Mouse (Mus musculus) cerebellum, adult 2 months (tissue): ENCODE results near the gene Csk. TPM values are rescaled to one million over a fixed set of nuclear protein-coding genes. Genes with fewer than 3 reads are reported as not detected.
A peak's percentile ranks its signal among the peaks of the same experiment; 100 is the strongest.

ENCODE experiments used
- DNase-seq, 2 experiments: peaks; one replicate each; pipeline ENCODE4 v3.0.0; 2021
- H3K27ac ChIP-seq: fragments of 200-500 bp; 2 replicates; pipeline ENCODE4 v1.5.1; 2012; ENCODE audit warnings: low read length, control low read depth, inconsistent platforms; ENCODE audit not compliant: insufficient read depth
- H3K27me3 ChIP-seq: fragments of 200-500 bp; 2 replicates; pipeline ENCODE4 v1.6.1; 2012; ENCODE audit warnings: inconsistent platforms, mild to moderate bottlenecking, low read length, moderate library complexity; ENCODE audit not compliant: control insufficient read depth, insufficient read depth
- H3K4me1 ChIP-seq: fragments of 200-500 bp; 2 replicates; pipeline ENCODE4 v1.6.1; 2011; ENCODE audit warnings: low read length; ENCODE audit not compliant: control insufficient read depth, insufficient read depth
- H3K4me3 ChIP-seq: fragments of 200-500 bp; replicated peaks from 2 replicates; pipeline ENCODE3; 2011; ENCODE audit warnings: mild to moderate bottlenecking, low read depth, low read length, control low read depth; ENCODE audit not compliant: insufficient read depth
- CTCF ChIP-seq: fragments of 200-500 bp; IDR thresholded peaks from 2 replicates; pipeline ENCODE4 v1.5.1; 2011; ENCODE audit warnings: low read depth, mild to moderate bottlenecking, control low read depth, low read length, moderate library complexity, borderline replicate concordance; ENCODE audit not compliant: insufficient read depth
- POLR2A ChIP-seq: fragments of 200-500 bp; IDR thresholded peaks from 2 replicates; pipeline ENCODE4 v1.6.1; 2011; ENCODE audit warnings: low read length, control low read depth, borderline replicate concordance; ENCODE audit not compliant: insufficient read depth
- WGBS: fragments of 180-500 bp; shearing (Covaris S2); methylation state at CpG from one replicate; pipeline ENCODE4 v1.1.7; 2018; 5-methylcytosine and 5-hydroxymethylcytosine counted together
- polyA plus RNA-seq: library from polyadenylated mRNA; depleted of rRNA; stranded (reverse); fragments of >200 nt; gene quantifications from 2 replicates; pipeline ENCODE4 v1.2.3, GENCODE M21; 2012

Csk gene
- polyA plus RNA-seq, 1 experiment = 57.2 TPM

DNA sequence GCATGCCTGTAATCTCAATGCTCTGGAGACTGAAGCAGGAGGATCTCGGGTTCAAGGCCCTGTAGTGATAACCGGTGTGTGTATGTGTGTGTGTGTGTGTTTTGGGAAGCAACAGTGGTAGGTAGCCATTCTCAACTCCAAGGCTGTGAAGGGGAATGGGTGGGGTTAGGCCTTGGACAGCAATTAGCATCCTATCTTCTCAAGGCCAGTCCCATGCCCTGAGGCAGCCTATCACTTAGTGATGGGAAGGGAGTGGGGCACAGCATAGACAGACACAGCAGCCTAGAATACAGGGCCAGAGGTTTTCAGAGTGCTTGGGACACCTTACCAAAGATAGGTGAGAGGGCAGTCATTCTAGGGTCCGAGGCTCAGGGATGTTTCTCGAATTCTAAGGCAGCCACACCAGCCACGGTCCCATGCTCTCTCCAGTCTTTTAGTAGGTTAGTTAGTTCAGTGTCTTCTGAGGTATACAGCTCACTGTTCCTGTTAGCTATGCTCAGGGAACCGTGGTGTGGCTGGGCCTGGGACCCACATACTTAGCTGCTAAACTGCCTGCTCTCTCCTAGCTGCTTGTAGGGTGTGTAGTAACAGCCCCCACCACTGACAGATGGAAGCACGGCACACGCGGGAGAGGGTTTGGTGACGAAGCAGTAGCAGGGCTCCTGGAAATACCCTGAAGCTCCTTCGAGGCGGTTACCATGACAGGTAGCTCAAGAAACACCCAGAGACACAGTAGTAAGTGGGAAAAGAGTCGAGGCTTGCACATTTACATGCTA is 11.5 kb downstream of the Csk start:
- Histone ChIP-seq H3K27ac (no peak overlapping the region), H3K4me3 (no peak overlapping the region), H3K4me1 (peaks cover 41% of the 10 kb centered on the region), H3K27me3 (no peaks in the 10 kb centered on the region)
- 74% methylated on average over 13 of the region's 13 CpGs for WGBS
- DNase-seq = no peak
- TF ChIP-seq POLR2A = no peak
- no peak for TF ChIP-seq CTCF

DNA sequence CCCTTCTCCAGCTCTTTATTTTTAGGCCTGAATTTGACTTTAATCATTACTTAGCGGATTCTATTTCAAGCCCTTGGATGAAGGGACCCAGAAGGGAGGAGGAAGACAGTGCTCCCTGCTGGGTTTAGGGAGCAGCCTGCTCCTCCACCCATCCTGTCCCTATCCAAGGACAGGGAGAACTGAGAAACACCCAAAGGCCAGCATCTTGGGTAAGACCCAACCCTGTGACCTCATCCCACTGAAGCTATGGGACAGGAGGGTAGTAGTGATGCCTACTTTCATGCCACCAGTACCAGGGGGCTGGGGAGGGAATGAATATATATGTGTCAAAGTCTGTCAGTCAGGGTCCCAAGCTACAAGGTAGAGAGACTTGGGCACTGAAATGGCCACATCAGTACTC is 12.4 kb downstream of the Csk start:
- no peak for DNase-seq
- Histone ChIP-seq H3K27ac (no peak overlapping the region), H3K27me3 (no peaks in the 10 kb centered on the region), H3K4me1 (peaks cover 41% of the 10 kb centered on the region), H3K4me3 (no peak overlapping the region)
- TF ChIP-seq POLR2A = no peak
- TF ChIP-seq CTCF = no peak
- 83% methylated on average over 1 of the region's 1 CpGs for WGBS

DNA sequence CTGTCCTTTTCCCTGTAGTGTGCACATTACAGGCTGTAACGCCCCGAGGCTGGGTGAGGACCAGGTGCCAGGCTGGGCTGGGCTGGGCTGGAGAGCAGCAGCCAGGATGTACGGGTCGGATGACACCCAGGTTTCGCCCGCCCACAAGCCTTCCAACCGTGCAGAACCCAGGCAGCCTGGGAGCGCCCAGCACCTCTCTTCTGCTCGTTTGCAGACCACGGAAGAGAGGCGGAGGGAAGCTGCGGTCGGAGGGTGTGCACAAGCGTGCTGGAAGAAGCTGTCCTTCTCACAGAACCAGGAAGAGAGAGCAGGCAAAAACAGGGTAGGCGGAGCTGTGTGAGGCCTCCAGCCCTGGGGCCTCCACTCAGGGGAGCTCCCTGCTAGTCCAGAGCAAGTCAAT is 13.0 kb downstream of the Csk start:
- Histone ChIP-seq H3K4me3 (no peak overlapping the region), H3K27me3 (no peaks in the 10 kb centered on the region), H3K27ac (no peak overlapping the region), H3K4me1 (peaks cover 41% of the 10 kb centered on the region)
- TF ChIP-seq POLR2A (no peak), CTCF (no peak)
- 31% methylated on average over 15 of the region's 15 CpGs for WGBS
- no peak for DNase-seq

DNA sequence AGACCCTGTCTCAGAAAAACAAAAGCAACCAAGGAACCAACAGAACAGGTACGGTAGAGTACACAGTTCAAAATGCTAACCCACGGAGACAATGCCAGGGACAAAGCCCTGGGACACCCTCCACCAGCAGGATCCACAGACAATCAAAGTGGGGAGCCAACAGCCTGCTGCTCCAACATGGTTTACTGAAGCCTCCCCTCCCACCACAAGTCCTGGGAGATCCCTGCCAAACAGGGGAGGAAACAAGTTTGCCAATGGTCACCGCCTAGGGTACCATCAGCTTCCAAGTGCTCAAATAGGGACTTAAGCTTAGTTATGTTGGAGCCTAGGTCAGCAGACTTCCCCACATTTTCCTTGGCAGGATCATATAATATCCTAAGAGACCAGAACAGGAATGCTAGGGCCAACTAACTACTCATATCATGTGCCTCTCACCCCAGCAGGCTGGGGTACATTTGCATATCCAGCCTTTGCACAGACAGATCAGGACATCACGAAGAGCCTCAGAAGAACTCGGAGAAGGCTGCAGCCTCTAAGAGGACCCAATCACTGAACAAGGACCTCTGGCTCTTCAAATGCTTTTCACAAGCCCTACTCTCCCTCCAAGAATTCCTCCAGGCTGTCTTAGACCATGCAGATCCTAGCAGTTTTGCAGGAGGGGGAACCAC is 13.6 kb downstream of the Csk start:
- H3K27ac ChIP-seq = no peak overlapping the region
- 62% methylated on average over 5 of the region's 5 CpGs for WGBS
- no peak for DNase-seq
- TF ChIP-seq POLR2A (no peak), CTCF (no peak)
- H3K4me3 ChIP-seq = no peak overlapping the region
- H3K4me1 ChIP-seq = peaks cover 41% of the 10 kb centered on the region
- H3K27me3 ChIP-seq = no peaks in the 10 kb centered on the region

DNA sequence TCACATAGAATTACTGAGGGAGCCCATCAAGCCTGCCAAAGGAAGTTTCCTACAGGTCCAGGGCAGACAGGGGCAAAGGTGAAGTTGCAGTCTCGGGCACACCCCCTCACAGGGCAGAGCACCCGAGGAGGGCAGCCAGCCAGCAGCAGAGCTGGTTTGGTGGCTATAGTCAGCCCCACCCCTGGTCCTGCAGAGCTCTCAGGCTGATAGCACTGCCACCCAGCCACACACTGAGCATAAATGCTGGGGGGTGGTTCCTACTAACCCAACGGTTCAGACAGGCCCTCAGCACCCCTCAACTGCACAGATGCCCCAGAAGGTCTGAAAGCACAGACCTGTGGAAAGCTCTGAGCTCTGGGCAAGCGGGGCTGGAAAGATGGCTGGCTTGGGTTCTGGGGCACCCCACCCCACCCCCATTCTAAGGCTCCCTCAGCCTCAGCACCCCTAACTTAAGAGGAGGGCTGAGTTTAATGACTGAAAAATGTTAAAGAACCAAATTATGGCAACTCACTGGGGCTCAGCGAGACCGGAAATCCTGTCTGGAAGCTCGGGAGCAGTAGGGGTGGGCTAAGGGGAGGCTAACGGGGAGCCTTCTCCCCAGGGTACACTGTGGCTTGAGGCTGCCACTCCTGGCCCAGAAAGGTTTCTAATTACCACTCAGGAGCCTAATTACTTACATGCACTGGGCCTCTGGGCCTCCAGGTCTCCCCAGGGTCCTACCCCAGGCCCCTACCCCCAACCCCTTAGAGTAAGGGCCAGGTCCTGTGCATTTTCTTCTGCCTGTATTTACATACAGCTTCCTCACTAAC is 14.6 kb downstream of the Csk start:
- Histone ChIP-seq H3K27me3 (no peaks in the 10 kb centered on the region), H3K4me1 (peaks cover 48% of the 10 kb centered on the region), H3K27ac (no peak overlapping the region), H3K4me3 (no peak overlapping the region)
- 47% methylated on average over 8 of the region's 8 CpGs for WGBS
- TF ChIP-seq POLR2A = no peak
- TF ChIP-seq CTCF = no peak
- DNase-seq = no peak

DNA sequence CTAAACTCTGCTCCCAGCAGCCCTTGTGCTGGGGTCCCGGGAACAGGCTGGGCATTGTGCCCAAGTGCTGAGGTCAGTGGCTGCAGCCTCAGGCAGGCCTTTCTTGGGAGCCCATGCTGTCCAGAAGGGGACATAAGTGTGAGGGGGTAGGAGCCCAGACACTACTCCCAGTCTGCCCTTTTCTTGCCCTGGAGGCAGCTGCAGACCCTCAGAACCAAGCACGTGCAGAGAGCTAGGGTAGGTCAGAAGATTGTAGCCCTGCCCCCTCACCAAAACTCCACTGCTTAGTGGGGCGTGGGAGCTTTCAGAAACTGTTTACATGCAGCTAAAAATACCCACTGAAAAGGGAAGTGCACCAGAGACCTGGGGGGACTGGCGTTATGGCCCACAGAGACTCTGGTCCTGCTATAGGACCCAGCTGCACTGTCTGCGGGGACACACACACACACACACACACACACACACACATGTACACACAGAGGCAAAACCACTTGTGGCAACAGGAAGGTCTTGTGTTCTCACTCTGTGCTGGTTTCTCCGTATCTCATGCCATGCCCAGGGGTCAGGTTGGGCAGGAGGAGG is 15.6 kb downstream of the Csk start:
- 27% methylated on average over 6 of the region's 6 CpGs for WGBS

DNA sequence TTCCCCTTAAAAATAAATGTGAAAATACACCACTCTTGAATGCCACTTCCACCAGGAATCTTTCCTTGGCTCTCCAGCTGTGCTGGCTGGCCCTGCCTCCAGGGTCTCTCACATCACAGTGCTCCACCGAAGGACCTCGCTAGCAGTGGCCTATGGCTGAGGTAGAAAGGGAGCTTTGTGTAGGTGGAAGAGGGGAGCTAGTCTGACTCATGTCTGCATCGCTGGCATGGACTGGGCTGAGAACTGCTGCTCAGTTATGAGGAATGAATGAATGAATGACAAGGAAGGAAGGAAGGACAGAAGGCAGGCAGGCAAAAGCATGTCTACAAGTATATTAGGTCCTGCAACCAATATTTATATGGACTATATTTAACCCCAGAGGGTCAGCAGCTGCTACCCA is 16.2 kb downstream of the Csk start:
- 45% methylated on average over 3 of the region's 3 CpGs for WGBS
- Histone ChIP-seq H3K4me3 (no peak overlapping the region), H3K27me3 (no peaks in the 10 kb centered on the region), H3K27ac (no peak overlapping the region; the same call in 1 of the 2 replicates), H3K4me1 (peaks cover 44% of the 10 kb centered on the region)
- no peak for DNase-seq
- TF ChIP-seq CTCF (no peak), POLR2A (no peak)

More for the DNA sequence above, 15.6 kb downstream of the Csk start:
- H3K27me3 ChIP-seq = no peaks in the 10 kb centered on the region
- peaks cover 45% of the 10 kb centered on the region for H3K4me1 ChIP-seq
- no peak for TF ChIP-seq POLR2A
- no peak for TF ChIP-seq CTCF
- no peak overlapping the region for H3K27ac ChIP-seq
- no peak overlapping the region for H3K4me3 ChIP-seq
- DNase-seq = peak in 1 of 2 experiments; percentile 35
